Mouse (Mus musculus): ENCODE measurements around the gene Aox2. TPM values are rescaled to one million over a fixed set of nuclear protein-coding genes. Genes with fewer than 3 reads are reported as not detected.

The Aox2 gene
- polyA plus RNA-seq, 1 experiment from 2014 or later = not detected

GRCm38 (mm10) chr1:58311221-58311864 is 33.2 kb downstream of the Aox2 start:
- no peak overlapping the region for H3K27ac ChIP-seq (replicated peaks)

GRCm38 (mm10) chr1:58313173-58313572 is 35.0 kb downstream of the Aox2 start:
- ATAC-seq (replicated peaks) = no peak
- H3K27ac ChIP-seq (replicated peaks) = peak overlapping the region; percentile 59; the same call in 1 of the 2 replicates
- 86% methylated on average over 8 of the region's 8 CpGs for WGBS
- H3K9ac ChIP-seq (replicated peaks) = no peak overlapping the region
- H3K27me3 ChIP-seq = no peaks in the 10 kb centered on the region
- no peaks in the 10 kb centered on the region for H3K4me1 ChIP-seq
- no peaks in the 10 kb centered on the region for H3K9me3 ChIP-seq
- H3K4me2 ChIP-seq (replicated peaks) = no peak overlapping the region
- no peaks in the 10 kb centered on the region for H3K36me3 ChIP-seq
- H3K4me3 ChIP-seq = no peak overlapping the region

More at GRCm38 (mm10) chr1:58311221-58311864, 33.2 kb downstream of the Aox2 start:
- no peak overlapping the region for H3K4me3 ChIP-seq
- no peak overlapping the region for H3K9ac ChIP-seq (replicated peaks)
- 79% methylated on average over 7 of the region's 7 CpGs for WGBS
- no peaks in the 10 kb centered on the region for H3K9me3 ChIP-seq
- no peaks in the 10 kb centered on the region for H3K27me3 ChIP-seq
- H3K4me2 ChIP-seq (replicated peaks) = no peak overlapping the region
- ATAC-seq (replicated peaks) = no peak
- no peaks in the 10 kb centered on the region for H3K4me1 ChIP-seq
- H3K36me3 ChIP-seq = no peaks in the 10 kb centered on the region

- WGBS = 73% methylated on average over 6 of the region's 6 CpGs
- Histone ChIP-seq H3K27ac (replicated peaks) (no peak overlapping the region), H3K27me3 (no peaks in the 10 kb centered on the region), H3K36me3 (no peaks in the 10 kb centered on the region), H3K4me3 (no peak overlapping the region), H3K4me1 (no peaks in the 10 kb centered on the region), H3K9ac (replicated peaks) (no peak overlapping the region), H3K4me2 (replicated peaks) (no peak overlapping the region), H3K9me3 (no peaks in the 10 kb centered on the region)
- no peak for ATAC-seq (replicated peaks)
Measured at GRCm38 (mm10) chr1:58315532-58315931, 37.4 kb downstream of the Aox2 start.

GRCm38 (mm10) chr1:58333222-58333621 is 55.1 kb downstream of the Aox2 start:
- 45% methylated on average over 4 of the region's 4 CpGs for WGBS
- no peak overlapping the region for H3K9ac ChIP-seq (replicated peaks)
- H3K9me3 ChIP-seq = no peaks in the 10 kb centered on the region

GRCm38 (mm10) chr1:58339901-58340300 is 61.8 kb downstream of the Aox2 start:
- no peaks in the 10 kb centered on the region for H3K9me3 ChIP-seq
- no peak overlapping the region for H3K9ac ChIP-seq (replicated peaks)
- WGBS = 68% methylated on average over 1 of the region's 1 CpGs
- H3K36me3 ChIP-seq = no peaks in the 10 kb centered on the region
- no peak overlapping the region for H3K27ac ChIP-seq (replicated peaks)
- no peak overlapping the region for H3K4me2 ChIP-seq (replicated peaks)
- H3K4me1 ChIP-seq = no peaks in the 10 kb centered on the region
- H3K27me3 ChIP-seq = no peaks in the 10 kb centered on the region
- H3K4me3 ChIP-seq = no peak overlapping the region
- ATAC-seq (replicated peaks) = no peak

More at GRCm38 (mm10) chr1:58333222-58333621, 55.1 kb downstream of the Aox2 start:
- H3K4me1 ChIP-seq = no peaks in the 10 kb centered on the region
- H3K4me2 ChIP-seq (replicated peaks) = peak overlapping the region; percentile 23; the same call in 1 of the 2 replicates
- no peak for ATAC-seq (replicated peaks)
- H3K27ac ChIP-seq (replicated peaks) = no peak overlapping the region
- H3K36me3 ChIP-seq = no peaks in the 10 kb centered on the region
- H3K27me3 ChIP-seq = no peaks in the 10 kb centered on the region
- no peak overlapping the region for H3K4me3 ChIP-seq

- H3K9me3 ChIP-seq = no peaks in the 10 kb centered on the region
- H3K27me3 ChIP-seq = no peaks in the 10 kb centered on the region
- H3K4me1 ChIP-seq = no peaks in the 10 kb centered on the region
- no peak overlapping the region for H3K27ac ChIP-seq (replicated peaks)
- no peaks in the 10 kb centered on the region for H3K36me3 ChIP-seq
- H3K9ac ChIP-seq (replicated peaks) = no peak overlapping the region
- H3K4me3 ChIP-seq = no peak overlapping the region
- H3K4me2 ChIP-seq (replicated peaks) = no peak overlapping the region
- WGBS = 47% methylated on average over 7 of the region's 7 CpGs
- no peak for ATAC-seq (replicated peaks)
Measured at GRCm38 (mm10) chr1:58341576-58341975, 63.5 kb downstream of the Aox2 start.

- no peak for ATAC-seq (replicated peaks)
- H3K27ac ChIP-seq (replicated peaks) = no peak overlapping the region
- H3K4me1 ChIP-seq = no peaks in the 10 kb centered on the region
- no peaks in the 10 kb centered on the region for H3K9me3 ChIP-seq
- no peak overlapping the region for H3K4me3 ChIP-seq
- no peaks in the 10 kb centered on the region for H3K27me3 ChIP-seq
- H3K4me2 ChIP-seq (replicated peaks) = no peak overlapping the region
- no peak overlapping the region for H3K9ac ChIP-seq (replicated peaks)
- no peaks in the 10 kb centered on the region for H3K36me3 ChIP-seq
- 77% methylated on average over 4 of the region's 4 CpGs for WGBS
Measured at GRCm38 (mm10) chr1:58343861-58344260, 65.7 kb downstream of the Aox2 start.

- H3K36me3 ChIP-seq = no peaks in the 10 kb centered on the region
- no peak for ATAC-seq (replicated peaks)
- H3K27ac ChIP-seq (replicated peaks) = no peak overlapping the region
- no peak overlapping the region for H3K4me3 ChIP-seq
- 90% methylated on average over 5 of the region's 5 CpGs for WGBS
- H3K4me1 ChIP-seq = no peaks in the 10 kb centered on the region
- H3K4me2 ChIP-seq (replicated peaks) = no peak overlapping the region
- no peaks in the 10 kb centered on the region for H3K9me3 ChIP-seq
- no peak overlapping the region for H3K9ac ChIP-seq (replicated peaks)
- H3K27me3 ChIP-seq = no peaks in the 10 kb centered on the region
Measured at GRCm38 (mm10) chr1:58344570-58344969, 66.4 kb downstream of the Aox2 start.

- H3K9me3 ChIP-seq = no peaks in the 10 kb centered on the region
- no peak overlapping the region for H3K9ac ChIP-seq (replicated peaks)
- no peaks in the 10 kb centered on the region for H3K4me1 ChIP-seq
- H3K27ac ChIP-seq (replicated peaks) = no peak overlapping the region
- 93% methylated on average over 14 of the region's 14 CpGs for WGBS
- no peaks in the 10 kb centered on the region for H3K36me3 ChIP-seq
- H3K4me2 ChIP-seq (replicated peaks) = no peak overlapping the region
- H3K4me3 ChIP-seq = no peak overlapping the region
- H3K27me3 ChIP-seq = no peaks in the 10 kb centered on the region
- ATAC-seq (replicated peaks) = no peak
Measured at GRCm38 (mm10) chr1:58346159-58346558, 68.0 kb downstream of the Aox2 start.

GRCm38 (mm10) chr1:58348712-58349111 is 70.6 kb downstream of the Aox2 start:
- Histone ChIP-seq H3K27me3 (no peaks in the 10 kb centered on the region), H3K4me3 (no peak overlapping the region), H3K4me2 (replicated peaks) (no peak overlapping the region), H3K36me3 (no peaks in the 10 kb centered on the region), H3K9ac (replicated peaks) (no peak overlapping the region), H3K4me1 (no peaks in the 10 kb centered on the region), H3K9me3 (no peaks in the 10 kb centered on the region), H3K27ac (replicated peaks) (no peak overlapping the region)
- ATAC-seq (replicated peaks) = no peak
- 87% methylated on average over 6 of the region's 6 CpGs for WGBS

- 70% methylated on average over 4 of the region's 4 CpGs for WGBS
- H3K9me3 ChIP-seq = no peaks in the 10 kb centered on the region
- no peaks in the 10 kb centered on the region for H3K36me3 ChIP-seq
- H3K27me3 ChIP-seq = no peaks in the 10 kb centered on the region
- ATAC-seq (replicated peaks) = no peak
- H3K4me3 ChIP-seq = no peak overlapping the region
- no peak overlapping the region for H3K27ac ChIP-seq (replicated peaks)
- no peaks in the 10 kb centered on the region for H3K4me1 ChIP-seq
- no peak overlapping the region for H3K4me2 ChIP-seq (replicated peaks)
- H3K9ac ChIP-seq (replicated peaks) = no peak overlapping the region
Measured at GRCm38 (mm10) chr1:58353238-58353893, 75.2 kb downstream of the Aox2 start.

- WGBS = 90% methylated on average over 19 of the region's 19 CpGs
- H3K4me1 ChIP-seq = no peaks in the 10 kb centered on the region
- no peak overlapping the region for H3K4me3 ChIP-seq
- no peak overlapping the region for H3K4me2 ChIP-seq (replicated peaks)
- H3K9me3 ChIP-seq = no peaks in the 10 kb centered on the region
- H3K27me3 ChIP-seq = no peaks in the 10 kb centered on the region
- no peak overlapping the region for H3K9ac ChIP-seq (replicated peaks)
- no peak for ATAC-seq (replicated peaks)
- H3K27ac ChIP-seq (replicated peaks) = no peak overlapping the region
- no peaks in the 10 kb centered on the region for H3K36me3 ChIP-seq
Measured at GRCm38 (mm10) chr1:58358958-58359901, 81.1 kb downstream of the Aox2 start.

Data from forebrain, embryonic 15.5 days (tissue).